Comparison of ENCODE assay signal across 9 mouse cellular contexts in genomic region chr7:49235271-49235681, GRCm38 (mm10).
DNase-seq lines count a peak whose midpoint lies in the region; ATAC-seq and TF ChIP-seq lines count a peak whose summit lies in the region.
"Had no signal": no experiment of that assay in that cellular context is flagged by ENCODE, and none has a peak within 500 bp of the region (broad histone marks: within the 10 kb centered on the region; RNA-seq: fewer than 3 reads in every experiment).

No protein-coding gene starts in this region.

- WGBS in heart, postnatal 0 days, result 19% methylated on average over 9 of the region's 9 CpGs

- TF ChIP-seq EP300 in heart, postnatal 0 days (IDR thresholded peaks at IDR 0.05; ENCODE audit: low read depth), result no peak

- no peaks in the 10 kb centered on the region for H3K27me3 ChIP-seq in heart, postnatal 0 days (ENCODE audit: control insufficient read depth, insufficient read depth, low read length)
- H3K27me3 ChIP-seq: midbrain, embryonic 13.5 days had no signal

- H3K36me3 ChIP-seq in heart, postnatal 0 days (replicated peaks; ENCODE audit: control insufficient read depth, insufficient read depth, low read length), result no peaks in the 10 kb centered on the region
- H3K36me3 ChIP-seq: midbrain, embryonic 13.5 days had no signal

- H3K4me1 ChIP-seq in heart, postnatal 0 days (ENCODE audit: control insufficient read depth, insufficient read depth), result peaks cover 13% of the 10 kb centered on the region

- no peak overlapping the region for H3K4me2 ChIP-seq in heart, postnatal 0 days (ENCODE audit: low read depth, low read length)
- H3K4me2 ChIP-seq: midbrain, embryonic 13.5 days had no signal

- DNase-seq in kidney, adult 9 months, result peak; percentile 56
- DNase-seq in kidney, adult 8-10 months, result no peak
- DNase-seq in heart, postnatal 0 days (ENCODE audit: low spot score), result no peak
- peak; percentile 44 for DNase-seq in lung, postnatal 10 days
- DNase-seq in urinary bladder, postnatal 4 days (ENCODE audit: low spot score in 2 of 2), result no peak
- DNase-seq in frontal cortex, postnatal 36 days (ENCODE audit: low spot score in 2 of 2), result no peak
- DNase-seq: cerebellum, adult 11 months had no signal

- peak; percentile 71 for ATAC-seq in common myeloid progenitor, adult 5-6 weeks (replicated peaks; ENCODE audit: low read depth, poor library complexity, severe bottlenecking)
- ATAC-seq in heart, postnatal 0 days (ENCODE audit: insufficient read depth, low read depth), result peak; percentile 21; the same call in 1 of the 2 replicates
- ATAC-seq: midbrain, embryonic 13.5 days had no signal

- no peak overlapping the region for H3K9ac ChIP-seq in heart, postnatal 0 days (replicated peaks; ENCODE audit: low read depth, low read length)
- H3K9ac ChIP-seq: midbrain, embryonic 13.5 days had no signal

- H3K4me3 ChIP-seq in heart, postnatal 0 days (ENCODE audit: low read depth, low read length), result no peak overlapping the region
- H3K4me3 ChIP-seq: midbrain, embryonic 13.5 days had no signal

- no peak for TF ChIP-seq CTCF in heart, postnatal 0 days (IDR thresholded peaks at IDR 0.05; ENCODE audit: low read depth)

- H3K27ac ChIP-seq in heart, postnatal 0 days (ENCODE audit: low read depth), result peak overlapping the region; percentile 49
- H3K27ac ChIP-seq: midbrain, embryonic 13.5 days had no signal

- no peaks in the 10 kb centered on the region for H3K9me3 ChIP-seq in heart, postnatal 0 days (replicated peaks; ENCODE audit: control insufficient read depth, low read length)
- H3K9me3 ChIP-seq: midbrain, embryonic 13.5 days had no signal

Comparison
In these comparisons a context has a peak if more than half of its experiments do, and no peak if none do; other contexts are left out.
1. DNase-seq: peak in kidney, adult 9 months (single experiment) and lung, postnatal 10 days (single experiment); none in kidney, adult 8-10 months (0 of 2), heart, postnatal 0 days (single experiment), urinary bladder, postnatal 4 days (0 of 2) and frontal cortex, postnatal 36 days (0 of 2).